Mouse (Mus musculus) spleen, adult 2 months (tissue): ENCODE results near the gene Foxn1. TPM values are rescaled to one million over a fixed set of nuclear protein-coding genes. Genes with fewer than 3 reads are reported as not detected.

ENCODE experiments used
- DNase-seq, 2 experiments: peaks; one replicate each; pipeline versions ENCODE4 v3.0.0 to v3.0.0-alpha.2; 2012 to 2021; ENCODE audit warnings: low spot score in 2 of 2, low read depth in 1 of 2
- H3K27ac ChIP-seq: fragments of 200-500 bp; 2 replicates; pipeline ENCODE4 v1.5.1; 2012; ENCODE audit warnings: low read length, inconsistent platforms; ENCODE audit not compliant: insufficient read depth
- H3K27me3 ChIP-seq: fragments of 200-500 bp; 2 replicates; pipeline ENCODE4 v1.6.1; 2012; ENCODE audit warnings: mild to moderate bottlenecking, moderate library complexity, low read length, inconsistent platforms; ENCODE audit not compliant: control insufficient read depth, insufficient read depth
- H3K36me3 ChIP-seq: fragments of 200-500 bp; 2 replicates; pipeline ENCODE4 v1.6.1; 2012; ENCODE audit warnings: mild to moderate bottlenecking, low read length, inconsistent platforms; ENCODE audit not compliant: control insufficient read depth, insufficient read depth
- H3K4me1 ChIP-seq: fragments of 200-500 bp; 2 replicates; pipeline ENCODE4 v1.6.1; 2011; ENCODE audit warnings: inconsistent platforms; ENCODE audit not compliant: control insufficient read depth, insufficient read depth, insufficient read length
- H3K4me3 ChIP-seq: fragments of 200-500 bp; 2 replicates; pipeline ENCODE4 v1.5.1; 2011; ENCODE audit warnings: mild to moderate bottlenecking, inconsistent platforms; ENCODE audit not compliant: insufficient read depth, insufficient read length; ENCODE audit errors: extremely low read depth
- CTCF ChIP-seq: fragments of 200-500 bp; IDR thresholded peaks from 2 replicates; pipeline ENCODE4 v1.5.1; 2011; ENCODE audit warnings: mild to moderate bottlenecking, inconsistent platforms; ENCODE audit not compliant: insufficient read depth, insufficient read length, insufficient replicate concordance; ENCODE audit errors: extremely low read depth
- POLR2A ChIP-seq: fragments of 200-500 bp; IDR thresholded peaks from 2 replicates; pipeline ENCODE4 v1.6.1; 2011; ENCODE audit warnings: low read depth, low read length, inconsistent platforms
- WGBS: fragments of 180-500 bp; shearing (Covaris S2); methylation state at CpG from one replicate; pipeline ENCODE4 v1.1.7; 2018; 5-methylcytosine and 5-hydroxymethylcytosine counted together
- polyA plus RNA-seq: library from polyadenylated mRNA; depleted of rRNA; stranded (reverse); fragments of >200 nt; gene quantifications from 2 replicates; pipeline ENCODE4 v1.2.3, GENCODE M21; 2012

Foxn1 gene
- polyA plus RNA-seq, 1 experiment: not detected

DNA sequence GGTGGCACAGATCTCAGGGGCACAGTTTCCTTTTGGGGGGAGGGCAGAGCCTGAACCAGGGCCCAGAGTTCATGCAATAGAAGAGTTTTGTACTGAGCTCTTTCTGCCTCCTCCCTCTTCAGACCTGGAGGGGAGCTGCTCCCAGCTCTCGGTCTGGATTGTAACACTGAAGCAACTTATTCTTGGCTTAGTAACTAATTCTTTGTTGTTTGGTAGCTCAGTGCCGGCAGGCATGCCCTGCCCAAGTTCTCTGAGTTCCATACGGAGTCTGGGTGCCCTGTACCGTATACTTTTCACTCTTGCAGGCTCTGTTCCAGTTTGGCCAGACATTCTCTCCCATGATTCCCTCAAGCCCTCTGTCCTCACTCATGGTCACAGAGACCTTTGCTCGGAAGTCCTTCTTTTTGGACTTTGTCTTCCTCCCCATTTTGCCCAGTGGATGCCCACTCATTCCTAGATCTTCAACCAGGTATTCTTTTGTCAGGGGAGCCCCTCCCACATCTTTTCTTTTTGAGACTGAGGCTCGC is 26.0 kb upstream of the Foxn1 start:
- Histone ChIP-seq H3K36me3 (no peaks in the 10 kb centered on the region), H3K27ac (no peak overlapping the region), H3K4me3 (no peak overlapping the region), H3K27me3 (no peaks in the 10 kb centered on the region), H3K4me1 (no peaks in the 10 kb centered on the region)
- TF ChIP-seq POLR2A: no peak
- no peak for TF ChIP-seq CTCF
- DNase-seq: no peak
- WGBS: 87% methylated on average over 6 of the region's 6 CpGs

DNA sequence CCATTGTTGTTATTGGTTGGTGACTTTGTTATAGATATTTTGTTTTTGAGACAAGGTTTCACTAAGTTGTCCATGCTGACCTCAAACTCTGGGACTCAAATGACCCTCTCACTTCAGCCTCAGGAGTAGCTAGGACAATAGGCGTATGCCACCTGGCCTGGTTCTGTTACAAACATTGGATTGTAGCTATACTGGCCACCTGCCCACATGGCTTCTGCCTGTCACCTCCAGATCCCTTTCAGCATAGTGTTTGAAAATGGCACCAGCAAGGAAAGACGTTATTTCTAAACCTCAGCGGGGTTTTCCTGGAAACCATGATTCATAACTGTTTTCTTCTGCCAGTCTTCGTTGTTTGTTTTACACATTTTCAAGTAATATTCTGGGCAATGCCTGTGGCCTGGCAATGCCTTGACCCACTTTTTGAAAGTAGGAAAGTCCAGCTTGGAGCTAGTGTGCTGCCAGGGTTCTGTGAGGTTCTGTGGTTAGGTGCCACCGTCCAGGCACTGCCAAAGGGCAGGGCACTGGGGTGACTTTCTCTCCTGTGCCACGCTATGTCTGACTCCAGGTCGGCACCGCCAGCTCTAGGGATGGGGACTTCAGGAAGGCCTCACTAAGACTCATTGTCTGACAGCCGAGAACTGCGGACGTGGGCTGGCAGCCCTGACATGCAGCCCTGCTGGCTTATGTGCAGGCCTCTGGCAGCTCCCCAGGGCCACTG is 25.4 kb upstream of the Foxn1 start:
- no peaks in the 10 kb centered on the region for H3K27me3 ChIP-seq
- TF ChIP-seq POLR2A: no peak
- DNase-seq: no peak
- no peaks in the 10 kb centered on the region for H3K36me3 ChIP-seq
- H3K4me1 ChIP-seq: no peaks in the 10 kb centered on the region
- H3K27ac ChIP-seq: no peak overlapping the region
- H3K4me3 ChIP-seq: no peak overlapping the region
- 61% methylated on average over 11 of the region's 11 CpGs for WGBS

DNA sequence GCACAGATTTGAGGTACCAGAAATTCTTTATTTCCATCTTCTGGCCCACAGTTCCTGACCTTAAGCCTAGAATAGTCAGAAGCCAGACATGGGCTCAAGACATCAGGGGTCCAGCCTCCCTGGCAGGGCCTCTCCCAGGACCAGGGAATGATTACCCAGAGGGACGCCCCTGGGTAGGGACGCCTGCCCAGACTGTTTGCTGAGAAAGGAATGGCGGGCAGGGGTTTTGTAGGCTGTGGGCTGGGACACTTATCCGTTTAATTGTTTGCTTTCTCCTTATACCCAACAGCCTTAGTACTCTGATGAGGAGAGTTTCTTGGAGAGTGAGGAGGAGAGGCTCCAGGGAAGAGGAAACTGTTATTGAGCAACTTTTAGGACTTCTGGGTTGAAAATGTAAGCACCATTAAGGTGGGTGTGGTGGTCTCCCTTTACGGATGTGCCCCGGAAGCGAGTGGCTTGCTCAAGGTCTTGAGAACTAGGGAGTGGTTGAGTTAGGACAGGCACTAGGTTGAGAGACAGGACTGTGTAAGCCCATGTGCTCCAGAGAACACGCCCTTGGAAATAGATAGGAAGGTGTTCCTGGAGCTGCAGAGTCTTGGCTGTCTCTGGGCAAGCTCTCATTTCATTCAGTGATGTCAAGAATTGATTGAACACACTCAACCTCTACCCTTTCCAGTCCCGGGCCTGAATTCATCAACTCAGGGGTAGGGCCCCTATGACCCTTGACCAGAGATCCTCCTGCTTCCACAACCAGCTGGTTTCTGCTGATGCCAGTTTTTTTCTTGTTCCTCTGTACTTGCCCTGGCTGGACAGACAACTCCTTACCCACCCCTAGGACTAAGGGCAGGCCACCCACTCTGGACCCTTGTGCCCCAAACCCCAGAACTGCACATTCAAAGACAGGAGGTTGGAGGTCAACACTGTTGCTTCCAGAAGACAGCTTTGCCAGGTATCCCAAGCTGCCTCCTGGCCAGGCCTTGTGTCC is 22.2 kb upstream of the Foxn1 start:
- H3K4me3 ChIP-seq: no peak overlapping the region
- no peak for DNase-seq
- no peaks in the 10 kb centered on the region for H3K27me3 ChIP-seq
- no peak for TF ChIP-seq CTCF
- TF ChIP-seq POLR2A: no peak
- no peaks in the 10 kb centered on the region for H3K36me3 ChIP-seq
- no peaks in the 10 kb centered on the region for H3K4me1 ChIP-seq
- WGBS: 78% methylated on average over 9 of the region's 9 CpGs
- no peak overlapping the region for H3K27ac ChIP-seq

DNA sequence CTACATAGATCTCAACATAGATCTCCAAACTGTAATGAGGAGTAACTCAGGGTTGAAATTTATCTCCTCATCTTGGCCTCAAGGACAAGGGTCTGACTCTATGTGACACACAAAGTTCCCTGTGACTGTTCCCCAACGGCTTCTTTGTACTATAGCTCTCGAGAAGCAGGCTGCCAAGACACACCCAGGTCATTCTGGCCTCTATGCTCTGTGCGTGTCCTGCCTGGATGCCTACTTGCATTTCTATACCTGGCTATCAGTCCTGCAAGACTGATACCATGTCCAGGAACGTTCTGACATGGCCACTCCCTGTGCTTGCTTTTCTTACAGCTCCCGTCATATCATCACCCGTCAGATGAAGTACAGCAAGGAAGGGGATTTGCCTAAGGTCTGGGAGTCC is 15.7 kb upstream of the Foxn1 start:
- no peak overlapping the region for H3K27ac ChIP-seq
- no peaks in the 10 kb centered on the region for H3K27me3 ChIP-seq
- DNase-seq: no peak
- no peak for TF ChIP-seq POLR2A
- TF ChIP-seq CTCF: no peak
- H3K4me1 ChIP-seq: no peaks in the 10 kb centered on the region
- no peaks in the 10 kb centered on the region for H3K36me3 ChIP-seq
- no peak overlapping the region for H3K4me3 ChIP-seq
- WGBS: 76% methylated on average over 6 of the region's 6 CpGs

DNA sequence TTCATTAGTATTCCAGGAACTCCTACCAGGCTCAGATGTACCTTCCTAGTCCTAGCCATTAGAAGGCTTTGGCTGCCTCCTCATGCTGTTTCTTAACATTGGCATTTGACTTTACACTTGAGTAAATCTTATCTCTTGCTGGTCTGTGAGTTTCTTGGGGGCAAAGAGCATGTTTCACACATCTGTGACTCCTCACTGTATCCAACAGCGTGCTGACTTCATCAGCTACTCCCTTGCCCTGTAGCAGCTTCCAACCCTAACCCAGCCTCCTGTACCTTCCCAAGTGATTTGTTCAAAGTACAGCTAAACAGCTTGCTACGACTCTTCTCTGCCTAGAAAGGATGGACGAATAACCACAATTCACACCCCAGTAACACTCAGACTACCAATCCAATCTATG is 15.1 kb upstream of the Foxn1 start:
- no peaks in the 10 kb centered on the region for H3K36me3 ChIP-seq
- WGBS: 83% methylated on average over 3 of the region's 3 CpGs

DNA sequence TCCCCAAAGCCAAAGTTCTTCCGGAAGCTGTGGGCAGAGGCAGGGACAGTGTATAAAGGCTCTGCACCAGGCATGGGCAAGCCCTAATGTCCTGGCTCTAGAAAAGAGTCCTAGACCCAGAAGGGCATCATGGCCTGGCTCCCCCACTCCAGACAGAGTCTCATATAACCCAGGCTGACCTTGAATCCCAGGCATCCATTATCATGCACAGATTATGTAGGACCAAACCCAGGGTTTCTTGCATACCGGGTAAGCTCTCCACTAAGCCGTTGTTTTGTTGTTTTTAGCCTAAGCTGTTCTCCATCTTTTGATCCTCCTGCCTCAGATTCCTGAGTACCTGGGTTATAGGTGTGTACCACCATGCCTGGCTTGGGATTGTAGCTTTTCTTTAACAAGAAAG is 14.6 kb upstream of the Foxn1 start:
- DNase-seq: no peak
- no peak overlapping the region for H3K4me3 ChIP-seq
- no peaks in the 10 kb centered on the region for H3K4me1 ChIP-seq
- TF ChIP-seq CTCF: no peak
- H3K27me3 ChIP-seq: no peaks in the 10 kb centered on the region
- no peaks in the 10 kb centered on the region for H3K36me3 ChIP-seq
- whole genome bisulfite sequencing: 48% methylated on average over 3 of the region's 3 CpGs
- H3K27ac ChIP-seq: no peak overlapping the region

More for the DNA sequence above, 15.1 kb upstream of the Foxn1 start:
- TF ChIP-seq CTCF (no peak), POLR2A (no peak)
- H3K4me1 ChIP-seq: no peaks in the 10 kb centered on the region
- DNase-seq: no peak
- no peak overlapping the region for H3K27ac ChIP-seq
- H3K4me3 ChIP-seq: no peak overlapping the region
- no peaks in the 10 kb centered on the region for H3K27me3 ChIP-seq

DNA sequence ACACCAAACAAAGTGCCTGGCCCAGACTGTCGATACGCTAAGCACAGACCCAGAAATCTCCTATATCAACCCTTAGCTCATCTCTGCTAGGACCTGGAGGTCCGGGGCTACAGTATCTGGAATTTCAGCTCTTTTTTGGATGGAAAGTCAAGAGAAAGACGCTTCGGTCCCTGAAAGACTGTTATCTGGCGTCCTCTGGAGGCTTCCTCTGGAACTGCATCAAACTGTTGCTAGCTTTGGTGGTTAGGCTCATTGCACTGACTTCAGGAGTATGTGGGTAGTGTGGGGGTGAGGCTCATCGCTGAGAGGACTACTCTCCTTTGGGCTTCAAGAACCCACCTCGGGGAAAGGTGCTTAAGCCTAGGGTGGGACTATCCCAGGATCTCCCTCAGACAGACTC is 13.3 kb upstream of the Foxn1 start:
- H3K4me1 ChIP-seq: no peaks in the 10 kb centered on the region
- no peaks in the 10 kb centered on the region for H3K36me3 ChIP-seq
- TF ChIP-seq POLR2A (no peak), CTCF (peak; percentile 59; the same call in 1 of the 2 replicates)
- no peak overlapping the region for H3K27ac ChIP-seq
- no peaks in the 10 kb centered on the region for H3K27me3 ChIP-seq
- no peak overlapping the region for H3K4me3 ChIP-seq
- peak; percentile 5 to 50 for DNase-seq
- WGBS: 16% methylated on average over 8 of the region's 8 CpGs
